Mouse (Mus musculus): ENCODE results near the gene Mcoln2.

Gene Mcoln2

GRCm38 (mm10) chr3:146145501-146145900 lies 4.1 kb upstream of the Mcoln2 start:
- in situ Hi-C loops (cut with MboI, MseI): no loop called here

DNA sequence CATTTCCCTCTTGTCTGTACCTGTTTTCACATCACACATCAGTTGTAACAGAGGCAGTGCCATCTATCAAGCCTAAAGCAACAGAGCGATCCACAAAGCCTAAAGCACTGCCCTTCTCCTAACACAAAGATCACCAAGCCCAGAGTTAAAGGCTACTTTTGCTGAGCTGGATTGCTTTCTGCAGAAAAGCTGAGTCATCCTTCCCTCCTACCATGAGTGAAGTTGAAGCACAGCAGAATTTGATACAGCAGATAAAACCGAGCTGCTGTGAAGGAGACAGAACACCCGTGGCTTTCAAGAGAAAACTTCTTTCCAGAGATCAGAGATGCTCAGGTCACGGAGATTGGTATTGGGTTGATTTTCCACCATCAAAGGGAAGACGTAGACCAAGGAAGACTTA lies 3.5 kb upstream of the Mcoln2 start:
- in situ Hi-C loops (cut with MboI, MseI): no loop called here

DNA sequence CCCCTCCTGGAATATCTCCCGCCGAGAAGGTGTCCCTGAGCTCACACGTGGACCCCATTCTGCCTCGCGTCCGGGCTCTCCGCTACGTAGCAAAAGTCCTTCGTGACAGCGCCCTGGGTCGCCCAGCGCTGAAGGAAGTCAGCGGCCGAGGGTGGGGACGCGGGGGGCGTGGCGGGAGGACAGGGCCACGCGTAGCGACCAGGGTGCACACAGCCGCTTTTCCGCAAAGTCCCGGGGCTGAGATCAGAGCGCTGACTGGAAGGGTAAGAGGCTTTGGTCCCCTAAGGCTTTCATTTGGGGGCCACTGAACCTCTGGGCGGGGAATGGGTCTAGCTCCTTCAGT lies 396 bp downstream of the Mcoln2 start:
- in situ Hi-C loops (cut with MboI, MseI): no loop called here

DNA sequence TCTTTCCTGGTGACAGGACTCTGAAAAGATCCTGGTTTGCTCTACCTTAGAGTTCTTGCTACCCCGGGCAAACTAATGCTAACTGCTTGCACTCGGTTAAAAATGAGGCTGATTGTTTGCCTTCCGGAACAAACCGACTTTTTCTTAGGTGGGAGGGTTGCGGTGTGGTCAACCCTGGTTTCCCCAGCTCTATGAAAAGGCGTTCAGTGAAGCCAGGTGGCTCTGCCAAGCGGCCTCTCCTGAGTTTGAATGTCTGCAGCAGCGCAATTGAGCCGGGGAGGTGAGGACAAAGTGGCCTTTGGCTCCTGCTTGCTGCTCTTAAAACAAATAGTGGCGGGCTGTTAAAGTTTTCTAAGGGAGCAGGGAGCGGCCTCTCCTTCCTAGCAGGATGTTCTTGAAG lies 927 bp downstream of the Mcoln2 start:
- in situ Hi-C loops (cut with MboI, MseI): no loop called here

DNA sequence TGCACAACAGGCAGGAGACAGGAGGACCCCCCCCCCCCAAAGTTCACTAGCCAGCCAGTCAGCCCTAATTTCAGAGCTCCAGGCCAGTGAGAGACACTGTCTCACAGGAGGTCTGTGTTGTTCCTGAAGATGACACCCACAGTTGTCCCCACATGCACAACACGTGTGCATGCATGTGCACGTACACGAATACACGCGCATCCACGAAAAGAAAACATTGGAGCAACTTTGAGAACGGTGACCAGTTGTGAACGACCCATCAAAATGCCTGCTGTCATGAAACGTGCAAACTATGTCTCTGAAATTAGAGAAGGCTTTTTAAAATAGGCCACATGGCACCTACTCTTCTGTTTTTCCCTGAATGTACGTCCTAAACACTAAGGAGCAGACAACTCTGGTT lies 1.7 kb downstream of the Mcoln2 start:
- in situ Hi-C loops (cut with MboI, MseI): no loop called here

DNA sequence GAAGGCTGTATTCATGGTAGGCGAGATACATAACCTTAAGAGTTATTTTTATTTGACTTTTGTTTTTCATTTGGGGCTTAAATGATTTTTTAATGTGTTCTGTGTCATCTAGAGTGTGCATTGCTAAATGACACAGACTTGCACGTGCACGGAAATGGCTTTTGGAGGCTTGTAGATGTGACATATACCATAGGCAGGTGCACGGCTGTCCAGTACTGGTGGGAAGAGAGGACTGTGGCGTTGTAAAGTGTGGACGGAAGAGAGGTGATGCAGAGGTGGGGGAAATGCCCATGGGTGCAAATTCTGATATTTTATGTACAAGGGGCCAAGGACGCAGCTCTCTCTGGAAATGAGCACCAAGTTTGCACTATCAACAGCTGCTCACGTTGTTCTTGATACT lies 2.1 kb downstream of the Mcoln2 start:
- in situ Hi-C loops (cut with MboI, MseI): no loop called here

- in situ Hi-C loops (cut with MboI, MseI): no loop called here
These were observed 2.7 kb downstream of the Mcoln2 start for GRCm38 (mm10) chr3:146152348-146152747.

- in situ Hi-C loops (cut with MboI, MseI): no loop called here
These were observed 3.3 kb downstream of the Mcoln2 start for GRCm38 (mm10) chr3:146152913-146153312.

DNA sequence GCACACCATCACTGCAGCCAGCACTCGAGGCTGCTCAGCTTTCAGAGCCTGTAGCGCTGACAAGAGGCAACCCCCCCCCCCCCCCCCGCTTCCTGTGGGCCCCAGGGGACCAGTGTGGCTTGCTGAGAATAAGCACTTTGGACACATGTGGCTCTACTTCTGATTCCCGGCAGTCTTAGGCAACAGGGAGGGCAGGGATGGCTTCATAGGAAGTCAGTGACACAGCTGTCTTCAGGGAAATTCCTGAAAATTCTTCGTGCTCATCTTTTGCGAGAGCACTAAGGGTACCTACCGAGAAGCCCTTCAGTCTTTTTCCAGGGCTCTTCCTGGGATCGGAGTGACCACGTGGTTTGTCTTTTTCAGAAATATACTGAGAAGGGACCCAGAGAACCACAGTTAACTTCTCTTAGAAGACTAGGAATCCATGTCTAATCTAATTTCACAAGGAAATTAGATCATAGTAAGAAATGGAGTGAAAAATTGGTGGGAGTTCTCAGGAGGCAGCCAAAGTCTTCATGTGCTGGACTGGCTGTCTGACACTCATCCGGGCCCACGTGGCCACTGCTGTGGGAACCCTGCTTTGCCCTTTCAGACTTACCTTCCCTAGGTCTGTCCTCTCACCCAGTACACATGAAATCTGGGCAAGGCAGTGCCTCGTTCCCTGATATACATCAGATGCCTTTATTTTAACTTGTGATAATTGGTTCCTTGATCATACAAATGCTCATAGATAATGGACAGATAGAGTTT lies 4.4 kb downstream of the Mcoln2 start:
- in situ Hi-C loops (cut with MboI, MseI): no loop called here

DNA sequence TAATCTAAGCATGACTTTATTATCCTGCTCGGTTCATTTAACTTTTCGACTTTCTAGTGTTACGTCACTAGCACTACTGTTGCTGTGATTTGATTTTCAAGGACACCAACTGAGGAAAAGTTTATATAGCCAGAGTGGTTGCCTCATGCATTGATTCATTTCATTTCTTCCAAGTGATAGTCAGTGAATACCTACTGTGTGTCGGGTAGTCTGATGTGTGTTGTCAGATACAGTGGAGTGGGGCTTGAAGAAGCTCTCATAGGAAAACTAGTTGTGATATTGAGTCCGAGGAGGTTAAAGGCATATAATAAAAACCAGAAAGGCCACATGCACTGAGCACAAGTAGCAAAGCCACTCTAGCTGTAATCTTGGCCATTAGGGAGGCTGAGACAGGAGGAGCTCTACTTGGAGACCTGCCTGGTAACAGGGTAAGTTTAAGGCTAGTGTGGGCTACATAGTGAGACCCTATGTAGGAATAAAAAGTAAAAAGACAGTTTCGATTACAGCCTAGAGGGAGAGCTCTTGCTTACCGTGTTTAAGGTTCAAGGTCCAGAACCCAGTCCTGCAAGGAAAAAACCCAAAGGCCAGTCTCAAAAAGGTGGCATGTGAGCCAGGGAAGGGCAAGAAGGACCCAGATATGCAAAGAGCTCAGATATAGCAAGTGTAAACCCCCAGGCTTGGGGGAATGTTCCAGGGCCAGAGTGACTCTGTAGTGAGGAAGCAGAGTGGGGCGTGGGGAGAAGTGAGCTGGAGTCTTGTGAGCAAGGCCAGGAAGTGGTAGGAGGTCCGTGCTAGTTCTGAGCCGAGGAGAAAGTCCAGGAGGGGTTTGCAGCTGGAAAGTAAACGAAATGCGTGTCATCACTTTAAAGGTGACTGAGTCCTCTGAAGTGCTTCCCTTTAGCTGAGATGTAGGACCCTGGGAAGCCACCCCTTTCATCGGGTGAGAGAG lies 6.3 kb downstream of the Mcoln2 start:
- in situ Hi-C loops (cut with MboI, MseI): no loop called here

DNA sequence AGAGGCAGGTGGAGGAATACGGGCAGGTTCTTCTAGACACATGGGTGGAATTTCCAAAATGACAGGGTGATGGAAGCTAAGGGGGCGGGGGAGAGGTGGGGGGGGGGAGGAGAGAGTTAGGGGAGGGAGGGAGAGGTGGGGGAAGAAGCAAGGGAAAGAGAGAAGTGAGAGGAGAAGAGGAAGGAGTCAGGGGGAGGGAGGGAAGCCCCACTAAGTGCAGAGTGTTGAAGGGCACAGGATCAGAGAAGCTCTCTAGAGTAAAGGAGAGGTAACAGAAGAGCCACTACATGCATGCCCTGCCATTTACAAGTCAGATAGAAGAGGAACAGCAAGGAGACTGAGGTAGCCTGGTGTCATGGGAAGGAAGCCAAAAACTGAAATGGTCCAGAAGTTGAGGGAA lies 7.2 kb downstream of the Mcoln2 start:
- in situ Hi-C loops (cut with MboI, MseI): no loop called here

GRCm38 (mm10) chr3:146158039-146158438 lies 8.4 kb downstream of the Mcoln2 start:
- in situ Hi-C loops (cut with MboI, MseI): no loop called here

DNA sequence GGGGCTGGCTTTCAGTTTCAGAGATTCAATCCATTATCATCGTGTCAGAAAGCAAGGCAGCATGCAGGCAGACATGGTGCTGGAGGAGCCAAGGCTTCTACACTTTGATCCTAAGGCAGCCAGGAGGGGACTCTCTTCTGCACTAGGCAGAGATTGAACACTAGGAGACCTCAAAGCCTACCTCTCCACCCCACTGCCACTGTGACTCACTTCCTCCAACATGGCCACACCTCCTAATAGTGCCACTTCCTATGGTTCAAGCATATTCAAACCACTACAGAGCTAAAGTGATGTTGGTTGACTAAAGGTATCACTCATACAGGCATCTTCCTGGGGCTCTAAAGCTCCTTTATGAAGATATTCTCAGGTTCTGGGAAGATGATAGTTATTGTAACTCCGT lies 9.7 kb downstream of the Mcoln2 start:
- in situ Hi-C loops (cut with MboI, MseI): no loop called here

DNA sequence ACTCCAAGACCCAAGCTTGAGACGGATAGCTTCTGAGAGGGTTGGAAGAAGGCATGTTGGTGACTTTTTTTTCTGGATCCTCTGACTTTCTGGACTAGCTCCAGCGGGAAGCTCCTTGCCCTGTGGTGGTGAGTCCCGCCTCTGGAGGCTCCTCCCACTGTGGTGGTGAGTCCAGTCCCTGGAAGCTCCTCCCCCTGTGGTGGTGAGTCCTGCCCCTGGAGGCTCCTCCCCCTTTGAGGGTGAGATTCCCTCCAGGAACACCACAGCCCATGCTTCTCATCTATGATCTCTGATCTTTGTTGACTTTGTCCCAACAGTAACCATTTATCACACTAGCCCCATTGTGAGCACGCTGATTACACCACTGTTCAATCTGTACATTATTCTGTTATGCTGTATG lies 12.6 kb downstream of the Mcoln2 start:
- in situ Hi-C loops (cut with MboI, MseI): no loop called here

DNA sequence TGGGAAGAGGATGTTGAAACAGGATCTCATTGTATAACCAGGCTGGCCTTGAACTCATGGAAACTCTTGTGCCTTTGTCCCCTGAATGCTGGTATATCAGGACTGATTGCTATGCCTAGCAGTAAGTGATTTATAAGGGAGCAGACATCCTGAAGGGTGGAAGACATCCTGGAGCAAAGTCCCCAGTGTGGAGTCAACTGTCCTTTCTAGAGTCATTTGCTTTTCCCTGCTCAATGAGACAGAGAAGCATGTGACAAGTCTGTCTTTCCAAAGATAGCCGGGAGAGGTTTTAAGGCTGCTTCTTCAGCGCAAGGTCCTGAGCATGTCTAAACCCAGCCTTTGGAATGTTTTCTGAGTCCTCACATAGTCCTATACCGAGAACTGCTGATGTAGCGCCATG lies 19.7 kb downstream of the Mcoln2 start:
- in situ Hi-C loops (cut with MboI, MseI): loop anchor here (5.0 kb wide), 1 partner anchor 67 kb away; no protein-coding TSS in a partner anchor

- in situ Hi-C loops (cut with MboI, MseI): no loop called here
These were observed 23.4 kb downstream of the Mcoln2 start for GRCm38 (mm10) chr3:146173030-146173429.

- in situ Hi-C loops (cut with MboI, MseI): no loop called here
These were observed 24.6 kb downstream of the Mcoln2 start for GRCm38 (mm10) chr3:146174215-146174614.

DNA sequence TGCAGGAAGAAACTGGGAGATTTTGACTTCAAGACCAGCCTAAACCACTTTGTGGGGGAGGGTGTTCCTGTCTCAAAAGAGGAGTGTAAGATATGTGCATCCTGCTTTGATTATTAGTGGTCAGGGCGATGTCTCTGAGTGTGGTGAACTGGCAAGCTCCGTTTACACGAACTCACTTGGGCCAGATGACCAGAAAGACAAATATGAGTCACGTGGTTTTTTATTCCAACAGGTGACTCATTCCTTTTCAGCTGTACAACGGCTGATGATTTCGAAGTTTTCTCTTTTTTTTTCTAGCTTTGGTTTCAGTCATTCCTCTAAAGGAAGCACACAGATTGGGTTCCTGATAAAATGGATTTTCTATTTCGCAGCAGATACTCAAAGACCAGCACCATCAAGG lies 27.7 kb downstream of the Mcoln2 start:
- in situ Hi-C loops (cut with MboI, MseI): loop anchor here (5.0 kb wide), 1 partner anchor 120 kb away; no protein-coding TSS in a partner anchor

GRCm38 (mm10) chr3:146177748-146178582 lies 28.3 kb downstream of the Mcoln2 start:
- in situ Hi-C loops (cut with MboI, MseI): loop anchor here (5.0 kb wide), 1 partner anchor 121 kb away; no protein-coding TSS in a partner anchor

DNA sequence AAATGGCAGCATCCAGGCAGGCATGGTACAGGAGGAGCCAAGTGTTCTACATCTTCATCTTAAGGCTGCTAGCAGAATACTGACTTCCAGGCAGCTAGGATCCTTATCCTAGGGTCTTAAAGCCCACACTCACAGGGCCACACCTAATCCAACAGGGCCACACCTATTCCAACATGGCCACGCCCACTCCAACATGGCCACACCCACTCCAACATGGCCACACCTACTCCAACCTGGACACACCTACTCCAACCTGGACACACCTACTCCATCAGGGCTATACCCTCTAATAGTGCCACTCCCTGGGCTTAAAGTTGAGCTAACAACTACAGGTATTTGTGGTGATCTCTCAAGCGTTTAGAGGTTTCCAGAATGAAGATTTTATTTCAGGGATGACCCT lies 30.7 kb downstream of the Mcoln2 start:
- in situ Hi-C loops (cut with MboI, MseI): loop anchor here (5.0 kb wide), 3 partner anchors 102 to 233 kb away; no protein-coding TSS in a partner anchor

DNA sequence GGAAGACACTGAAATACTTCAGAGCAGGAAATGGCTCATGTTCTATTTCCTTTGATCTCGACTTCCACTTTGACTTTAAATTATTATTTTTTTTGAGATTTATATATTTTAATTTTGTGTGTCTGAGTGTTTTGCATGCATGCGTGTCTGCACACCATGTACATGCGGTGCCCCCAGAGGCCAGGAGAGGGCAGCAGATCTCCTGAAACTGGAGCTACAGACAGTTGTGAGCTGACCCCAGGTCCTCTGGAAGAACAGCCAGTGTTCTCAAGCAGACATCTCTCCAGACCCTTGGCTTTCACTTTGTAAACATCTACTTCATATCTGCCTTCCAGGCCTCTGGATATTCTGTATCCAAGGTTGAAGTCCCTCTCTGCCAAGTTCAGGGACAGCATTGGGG lies 31.4 kb downstream of the Mcoln2 start:
- in situ Hi-C loops (cut with MboI, MseI): loop anchor here (5.0 kb wide), 3 partner anchors 101 to 234 kb away; no protein-coding TSS in a partner anchor

Data from T-helper 2 cell (primary cell).